Mouse (Mus musculus): ENCODE results near the gene Prickle3. TPM values are rescaled to one million over a fixed set of nuclear protein-coding genes. Genes with fewer than 3 reads are reported as not detected.

Gene Prickle3
- 0.54 and 0.60 TPM in 2 replicates for polyA plus RNA-seq (2021; fragmentation: Nextera tagmentation)
- long read RNA-seq, experiment 1, partial matches to known transcripts: 0 of 3 reads
- long read RNA-seq, experiment 1, other reads (novel, unspliced or antisense): 0 of 3 reads
- long read RNA-seq, experiment 2, partial matches to known transcripts: 0 of 5 reads
- long read RNA-seq, experiment 2, other reads (novel, unspliced or antisense): 1 of 5 reads

DNA sequence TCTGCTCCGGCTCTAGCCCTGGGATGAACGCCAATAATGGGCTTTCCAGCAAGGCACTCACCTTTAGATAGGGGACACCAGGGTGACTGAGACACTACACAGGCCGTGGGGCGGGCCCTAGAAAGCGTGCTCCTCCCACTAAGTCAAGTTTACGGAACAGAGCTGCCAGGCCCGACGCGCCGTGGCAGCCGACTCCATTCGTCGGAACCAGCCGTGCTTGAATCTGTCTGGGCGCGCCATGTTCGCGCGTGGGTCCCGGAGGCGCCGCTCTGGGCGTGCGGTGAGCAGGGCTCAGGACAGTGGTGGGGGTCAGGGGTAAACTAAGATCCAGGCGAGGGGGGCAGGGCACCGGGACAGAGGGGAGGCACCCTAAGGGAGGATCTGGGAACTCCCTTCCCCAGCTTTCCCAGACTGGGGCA, at the start of gene Prickle3:
Gene Prickle3 (plus strand): TSS at position 40 of the 419 bp plus-strand sequence.

GRCm38 (mm10) chrX:7638401-7639091, 18.5 kb upstream of the Prickle3 start, which contains the start of gene Syp:
TSS of gene Syp (plus strand) at chrX:7638471.

GRCm38 (mm10) chrX:7670921-7671623, 14.0 kb downstream of the Prickle3 start, which contains the start of gene Plp2:
TSS of gene Plp2 (minus strand) at chrX:7671390.

DNA sequence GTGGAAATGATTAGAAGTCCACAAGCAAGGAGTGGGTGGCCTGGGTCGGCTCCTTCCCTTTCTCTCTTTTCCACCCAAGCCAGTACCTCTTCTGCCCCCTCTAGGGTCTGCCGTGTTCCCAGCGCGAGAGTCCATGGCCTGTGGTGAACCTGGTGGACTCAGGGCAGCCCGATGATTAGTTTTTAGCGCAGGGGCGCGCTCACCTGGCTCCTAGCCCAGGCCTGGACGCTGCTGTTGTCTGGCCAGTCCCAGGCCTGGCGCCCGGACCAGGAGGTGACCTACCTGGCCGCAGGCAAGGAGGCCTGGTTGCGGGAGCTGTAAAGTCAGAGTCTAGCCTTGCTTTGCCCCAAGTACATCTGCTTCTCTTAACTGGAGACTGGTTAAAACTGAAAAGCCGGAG, 23.8 kb downstream of the Prickle3 start, which contains the start of gene Magix:
Gene Magix (minus strand): TSS at position 388 of the 400 bp plus-strand sequence.

GRCm38 (mm10) chrX:7696954-7697381, 39.9 kb downstream of the Prickle3 start, which contains the start of gene Gpkow:
TSS of gene Gpkow (plus strand) at chrX:7697131.

GRCm38 (mm10) chrX:7714135-7714899, 57.3 kb downstream of the Prickle3 start, which contains the start of gene Wdr45:
TSS of gene Wdr45 (plus strand) at chrX:7714333.

Other genes with a start within 250 kb of the Prickle3 start
- gene Foxp3, start 83.6 kb upstream of the Prickle3 start, polyA plus RNA-seq (2021; fragmentation: Nextera tagmentation): not detected in 2 replicates
- 3.3 and 3.8 TPM in 2 replicates for gene Ppp1r3f, start 83.0 kb upstream of the Prickle3 start, polyA plus RNA-seq (2021; fragmentation: Nextera tagmentation)
- gene Ccdc22, start 51.7 kb upstream of the Prickle3 start, polyA plus RNA-seq (2021; fragmentation: Nextera tagmentation): 21.7 and 24.5 TPM in 2 replicates
- gene Cacna1f, start 50.2 kb upstream of the Prickle3 start, polyA plus RNA-seq (2021; fragmentation: Nextera tagmentation): not detected in 2 replicates
- gene Syp, start 18.8 kb upstream of the Prickle3 start, polyA plus RNA-seq (2021; fragmentation: Nextera tagmentation): 165 and 181 TPM in 2 replicates
- gene Plp2, start 14.1 kb downstream of the Prickle3 start, polyA plus RNA-seq (2021; fragmentation: Nextera tagmentation): 10.2 and 14.4 TPM in 2 replicates
- gene Magix, start 24.0 kb downstream of the Prickle3 start, polyA plus RNA-seq (2021; fragmentation: Nextera tagmentation): 0.14 and 0.18 TPM in 2 replicates
- gene Gpkow, start 39.9 kb downstream of the Prickle3 start, polyA plus RNA-seq (2021; fragmentation: Nextera tagmentation): 18.4 and 19.5 TPM in 2 replicates
- gene Wdr45, start 57.1 kb downstream of the Prickle3 start, polyA plus RNA-seq (2021; fragmentation: Nextera tagmentation): 28.9 and 30.9 TPM in 2 replicates
- gene Gm45208, start 65.0 kb downstream of the Prickle3 start, polyA plus RNA-seq (2021; fragmentation: Nextera tagmentation): 0.30 TPM in 1 of 2 replicates, not detected in the other
- 135 and 140 TPM in 2 replicates for gene Praf2, start 71.2 kb downstream of the Prickle3 start, polyA plus RNA-seq (2021; fragmentation: Nextera tagmentation)
- gene Ccdc120, start 93.6 kb downstream of the Prickle3 start, polyA plus RNA-seq (2021; fragmentation: Nextera tagmentation): 5.8 and 7.6 TPM in 2 replicates
- gene Tfe3, start 105.3 kb downstream of the Prickle3 start, polyA plus RNA-seq (2021; fragmentation: Nextera tagmentation): 7.6 and 8.5 TPM in 2 replicates
- 29.8 and 34.6 TPM in 2 replicates for gene Gripap1, start 132.5 kb downstream of the Prickle3 start, polyA plus RNA-seq (2021; fragmentation: Nextera tagmentation)
- gene Kcnd1, start 165.0 kb downstream of the Prickle3 start, polyA plus RNA-seq (2021; fragmentation: Nextera tagmentation): 4.7 and 5.2 TPM in 2 replicates
- 5.8 and 6.1 TPM in 2 replicates for gene Otud5, start 184.1 kb downstream of the Prickle3 start, polyA plus RNA-seq (2021; fragmentation: Nextera tagmentation)
- 36.8 and 47.0 TPM in 2 replicates for gene Pim2, start 221.0 kb downstream of the Prickle3 start, polyA plus RNA-seq (2021; fragmentation: Nextera tagmentation)
- gene Slc35a2, start 226.8 kb downstream of the Prickle3 start, polyA plus RNA-seq (2021; fragmentation: Nextera tagmentation): 20.7 and 23.1 TPM in 2 replicates
- gene Pqbp1, start 242.0 kb downstream of the Prickle3 start, polyA plus RNA-seq (2021; fragmentation: Nextera tagmentation): 76.7 and 79.2 TPM in 2 replicates
- gene Timm17b, start 242.1 kb downstream of the Prickle3 start, polyA plus RNA-seq (2021; fragmentation: Nextera tagmentation): 49.4 and 51.9 TPM in 2 replicates